Mouse (Mus musculus) heart, adult 2 months (tissue): ENCODE results near the gene Foxn3. TPM values are rescaled to one million over a fixed set of nuclear protein-coding genes. Genes with fewer than 3 reads are reported as not detected.

Source experiments
- DNase-seq, 2 experiments: peaks; one replicate each; pipeline ENCODE4 v3.0.0; 2021
- H3K27ac ChIP-seq: fragments of 200-600 bp; 2 replicates; pipeline ENCODE4 v1.8.1; 2022
- H3K27me3 ChIP-seq: fragments of 200-500 bp; 2 replicates; pipeline ENCODE4 v1.6.1; 2012; ENCODE audit warnings: mild to moderate bottlenecking, low read length, inconsistent platforms, mixed read lengths; ENCODE audit not compliant: control insufficient read depth, insufficient read depth
- H3K36me3 ChIP-seq: fragments of 200-500 bp; 2 replicates; pipeline ENCODE4 v1.6.1; 2012; ENCODE audit warnings: low read length, inconsistent platforms; ENCODE audit not compliant: control insufficient read depth, insufficient read depth
- H3K4me1 ChIP-seq: fragments of 200-500 bp; 2 replicates; pipeline ENCODE4 v1.6.1; 2011; ENCODE audit warnings: low read length; ENCODE audit not compliant: control insufficient read depth, insufficient read depth
- H3K4me3 ChIP-seq: fragments of 200-600 bp; 2 replicates; pipeline ENCODE4 v1.8.1; 2022
- H3K79me2 ChIP-seq: fragments of 200-500 bp; replicated peaks from 2 replicates; pipeline ENCODE4 v1.6.1; 2012; ENCODE audit warnings: mild to moderate bottlenecking, inconsistent platforms, low read length, moderate library complexity, mixed read lengths; ENCODE audit not compliant: control insufficient read depth, insufficient read depth
- H3K9ac ChIP-seq: fragments of 200-500 bp; 2 replicates; pipeline ENCODE4 v1.6.1; 2012; ENCODE audit warnings: low read depth, mild to moderate bottlenecking, control low read depth, inconsistent platforms, low read length, mixed read lengths
- CTCF ChIP-seq: fragments of 200-600 bp; IDR thresholded peaks from 2 replicates; pipeline ENCODE4 v1.8.1; 2022; ENCODE audit warnings: antibody characterized with exemption, mild to moderate bottlenecking, moderate library complexity
- EP300 ChIP-seq: fragments of 200-500 bp; IDR thresholded peaks from 2 replicates; pipeline ENCODE4 v1.6.1; 2011; ENCODE audit warnings: low read depth, low read length, control low read depth; ENCODE audit not compliant: insufficient read depth
- POLR2A ChIP-seq: fragments of 200-500 bp; IDR thresholded peaks from 2 replicates; pipeline ENCODE4 v1.6.1; 2011; ENCODE audit warnings: mild to moderate bottlenecking, low read depth, low read length, control low read depth; ENCODE audit not compliant: insufficient read depth
- WGBS: fragments of 180-500 bp; shearing (Covaris S2); methylation state at CpG from one replicate; pipeline ENCODE4 v1.1.7; 2018; 5-methylcytosine and 5-hydroxymethylcytosine counted together
- intact Hi-C: fragments of 180-260 bp; cut with DNase I; formaldehyde crosslinking; loops from one replicate; pipeline ENCODE4 v1.15.1; 2025
- polyA plus RNA-seq: library from polyadenylated mRNA; depleted of rRNA; stranded (reverse); fragments of >200 nt; gene quantifications from 2 replicates; pipeline ENCODE4 v1.2.3, GENCODE M21; 2012
- total RNA-seq, 2 experiments: library from RNA; stranded (reverse); gene quantifications; 2 replicates each; pipeline ENCODE4 v1.2.3; 2021

Foxn3 gene
- total and polyA plus RNA-seq, 3 experiments: 28.1 to 117 (median 106) TPM

- no peak overlapping the region for H3K9ac ChIP-seq
- H3K4me3 ChIP-seq: no peak overlapping the region
- H3K36me3 ChIP-seq: peaks cover 12% of the 10 kb centered on the region
- intact Hi-C loops: no loop called here
- H3K4me1 ChIP-seq: peaks cover 11% of the 10 kb centered on the region
- peak; percentile 39 for TF ChIP-seq CTCF
- no peak for TF ChIP-seq POLR2A
- TF ChIP-seq EP300: no peak
- DNase-seq: peak in 1 of 2 experiments; percentile 15
- H3K27ac ChIP-seq: peak overlapping the region; percentile 55; the same call in 1 of the 2 replicates
- no peaks in the 10 kb centered on the region for H3K27me3 ChIP-seq
- WGBS: 94% methylated on average over 7 of the region's 7 CpGs
- H3K79me2 ChIP-seq: peaks cover 2% of the 10 kb centered on the region; the same call in 1 of the 2 replicates
These were observed 19.8 kb downstream of the Foxn3 start for GRCm38 (mm10) chr12:99543421-99544195.

DNA sequence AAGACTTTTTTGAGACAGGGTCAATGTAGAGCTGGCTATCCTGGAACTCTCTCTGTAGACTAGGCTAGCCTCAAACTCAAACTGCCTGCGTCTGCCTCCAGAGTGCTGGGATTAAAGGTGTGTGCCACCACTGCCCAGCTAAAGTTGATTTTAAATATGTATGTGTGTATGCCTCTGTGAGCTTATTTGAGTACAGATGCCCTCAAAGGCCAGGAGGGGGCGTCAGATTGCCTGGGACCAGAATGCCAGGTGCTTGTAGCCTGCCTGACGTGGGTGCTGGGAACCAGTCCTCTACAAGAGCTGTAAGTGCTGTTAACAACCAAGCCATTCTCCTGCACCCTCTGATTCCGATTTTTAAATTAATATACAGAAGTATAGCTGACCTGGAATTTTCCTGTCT lies 23.2 kb downstream of the Foxn3 start:
- Histone ChIP-seq H3K27ac (no peak overlapping the region), H3K36me3 (peaks cover 7% of the 10 kb centered on the region), H3K79me2 (peaks cover 5% of the 10 kb centered on the region), H3K27me3 (no peaks in the 10 kb centered on the region), H3K4me1 (peaks cover 5% of the 10 kb centered on the region; the same call in 1 of the 2 replicates), H3K9ac (no peak overlapping the region), H3K4me3 (no peak overlapping the region)
- peak in 1 of 2 experiments; percentile 9 for DNase-seq
- 96% methylated on average over 4 of the region's 4 CpGs for WGBS
- TF ChIP-seq EP300 (no peak), CTCF (no peak), POLR2A (no peak)
- intact Hi-C loops: no loop called here

GRCm38 (mm10) chr12:99537316-99537715 lies 26.1 kb downstream of the Foxn3 start:
- Histone ChIP-seq H3K36me3 (no peaks in the 10 kb centered on the region), H3K27me3 (no peaks in the 10 kb centered on the region), H3K4me3 (no peak overlapping the region), H3K9ac (no peak overlapping the region), H3K4me1 (no peaks in the 10 kb centered on the region), H3K27ac (no peak overlapping the region), H3K79me2 (peaks cover 5% of the 10 kb centered on the region)
- intact Hi-C loops: no loop called here
- DNase-seq: peak in 1 of 2 experiments; percentile 5
- TF ChIP-seq CTCF (no peak), POLR2A (no peak), EP300 (no peak)
- 95% methylated on average over 6 of the region's 6 CpGs for WGBS

- TF ChIP-seq EP300: no peak
- no peak for TF ChIP-seq CTCF
- no peak for TF ChIP-seq POLR2A
- Histone ChIP-seq H3K9ac (no peak overlapping the region), H3K4me3 (no peak overlapping the region), H3K36me3 (no peaks in the 10 kb centered on the region), H3K4me1 (no peaks in the 10 kb centered on the region), H3K79me2 (peaks cover 5% of the 10 kb centered on the region), H3K27me3 (no peaks in the 10 kb centered on the region), H3K27ac (no peak overlapping the region)
- intact Hi-C loops: no loop called here
- DNase-seq: peak in 1 of 2 experiments; percentile 2
- 97% methylated on average over 5 of the region's 5 CpGs for WGBS
These were observed 27.0 kb downstream of the Foxn3 start for GRCm38 (mm10) chr12:99536426-99536825.

DNA sequence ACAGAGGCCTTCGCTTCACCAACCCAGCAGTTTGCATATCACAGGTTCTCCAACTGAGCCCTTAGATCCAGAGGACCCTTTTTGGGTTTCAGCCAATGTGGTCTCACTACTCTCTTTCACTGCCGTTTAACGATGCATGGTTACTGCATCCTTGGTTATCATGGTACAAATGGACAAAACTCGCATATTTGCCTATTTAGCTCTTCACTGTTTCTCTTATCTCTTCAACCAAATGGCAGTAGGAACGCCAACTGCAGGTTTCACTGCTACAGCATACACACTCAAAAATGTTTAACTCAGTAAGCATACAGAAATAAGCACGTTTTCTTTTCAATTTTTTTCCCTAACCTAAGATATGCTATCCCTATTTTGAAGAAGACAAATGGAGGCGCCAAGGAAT lies 31.0 kb downstream of the Foxn3 start:
- intact Hi-C loops: no loop called here
- no peak overlapping the region for H3K9ac ChIP-seq
- peaks cover 5% of the 10 kb centered on the region for H3K79me2 ChIP-seq
- DNase-seq: peak in 1 of 2 experiments; percentile 4
- peaks cover 5% of the 10 kb centered on the region for H3K4me1 ChIP-seq
- TF ChIP-seq CTCF (no peak), EP300 (no peak), POLR2A (no peak)
- H3K27me3 ChIP-seq: no peaks in the 10 kb centered on the region
- no peaks in the 10 kb centered on the region for H3K36me3 ChIP-seq
- 91% methylated on average over 7 of the region's 7 CpGs for WGBS
- H3K4me3 ChIP-seq: no peak overlapping the region
- no peak overlapping the region for H3K27ac ChIP-seq
